11 mouse cellular contexts compared by ENCODE assay signal in genomic region chr10:42355980-42356379, GRCm38 (mm10).
DNase-seq lines count a peak whose midpoint lies in the region; ATAC-seq and TF ChIP-seq lines count a peak whose summit lies in the region.
"Had no signal": no experiment of that assay in that cellular context is flagged by ENCODE, and none has a peak within 500 bp of the region (broad histone marks: within the 10 kb centered on the region; RNA-seq: fewer than 3 reads in every experiment).

No protein-coding gene starts in this region.

- no peak for TF ChIP-seq POLR2A in liver, adult 2 months (IDR thresholded peaks at IDR 0.05; ENCODE audit: extremely low read depth, insufficient read depth, low read length)

- TF ChIP-seq CTCF in liver, adult 2 months (IDR thresholded peaks at IDR 0.05; ENCODE audit: low read depth, low read length) = peak; percentile 53

- 0 out of 2 replicates have a peak, but pooled peaks cover 3% of the 10 kb centered on the region for H3K36me3 ChIP-seq in liver, adult 2 months (ENCODE audit: control insufficient read depth, insufficient read depth, low read length)
- H3K36me3 ChIP-seq in liver, embryonic 12.5 days = no peaks in the 10 kb centered on the region
- no peaks in the 10 kb centered on the region for H3K36me3 ChIP-seq in kidney, embryonic 15.5 days
- H3K36me3 ChIP-seq: embryonic facial prominence, embryonic 13.5 days; limb, embryonic 15.5 days had no signal

- no peak overlapping the region for H3K4me2 ChIP-seq in liver, embryonic 12.5 days
- H3K4me2 ChIP-seq in kidney, embryonic 15.5 days = no peak overlapping the region
- H3K4me2 ChIP-seq: embryonic facial prominence, embryonic 13.5 days; limb, embryonic 15.5 days had no signal

- H3K79me2 ChIP-seq in liver, adult 2 months (ENCODE audit: control insufficient read depth, insufficient read depth, low read length) = no peaks in the 10 kb centered on the region

- no peaks in the 10 kb centered on the region for H3K9me3 ChIP-seq in liver, embryonic 12.5 days (replicated peaks)
- no peaks in the 10 kb centered on the region for H3K9me3 ChIP-seq in kidney, embryonic 15.5 days (replicated peaks)
- H3K9me3 ChIP-seq: embryonic facial prominence, embryonic 13.5 days; limb, embryonic 15.5 days had no signal

- H3K27ac ChIP-seq in liver, adult 2 months (replicated peaks; ENCODE audit: insufficient read depth, low read depth, low read length) = no peak overlapping the region
- no peak overlapping the region for H3K27ac ChIP-seq in liver, embryonic 12.5 days
- no peak overlapping the region for H3K27ac ChIP-seq in kidney, embryonic 15.5 days
- H3K27ac ChIP-seq: embryonic facial prominence, embryonic 13.5 days; limb, embryonic 15.5 days had no signal

- no peak overlapping the region for H3K4me3 ChIP-seq in liver, adult 2 months (ENCODE audit: insufficient read depth, low read depth, low read length)
- H3K4me3 ChIP-seq in liver, embryonic 12.5 days = no peak overlapping the region
- no peak overlapping the region for H3K4me3 ChIP-seq in kidney, embryonic 15.5 days (replicated peaks)
- H3K4me3 ChIP-seq: embryonic facial prominence, embryonic 13.5 days; limb, embryonic 15.5 days had no signal

- DNase-seq in adrenal gland, postnatal 14 days = peak; percentile 14
- DNase-seq in adrenal gland, postnatal 10 days = no peak
- peak; percentile 10 for DNase-seq in liver, adult 2 months (ENCODE audit: extremely low read depth, low read depth, low spot score)
- DNase-seq in brain, adult 2 months (ENCODE audit: low read depth, low spot score) = peak; percentile 15
- peak; percentile 62 for DNase-seq in retina, embryonic 14.5 days (ENCODE audit: low spot score)
- DNase-seq in gastrocnemius, adult 8-10 months (ENCODE audit: low spot score in 2 of 2) = no peak
- DNase-seq: heart, postnatal 10 days had no signal

- no peaks in the 10 kb centered on the region for H3K4me1 ChIP-seq in liver, adult 2 months (ENCODE audit: control insufficient read depth, insufficient read depth, low read length)
- peaks cover 4% of the 10 kb centered on the region for H3K4me1 ChIP-seq in liver, embryonic 12.5 days
- H3K4me1 ChIP-seq in kidney, embryonic 15.5 days = no peaks in the 10 kb centered on the region
- H3K4me1 ChIP-seq: embryonic facial prominence, embryonic 13.5 days; limb, embryonic 15.5 days had no signal

- no peaks in the 10 kb centered on the region for H3K27me3 ChIP-seq in liver, adult 2 months (ENCODE audit: control insufficient read depth, insufficient read depth, low read length)
- H3K27me3 ChIP-seq in liver, embryonic 12.5 days (replicated peaks) = no peaks in the 10 kb centered on the region
- no peaks in the 10 kb centered on the region for H3K27me3 ChIP-seq in kidney, embryonic 15.5 days
- H3K27me3 ChIP-seq: embryonic facial prominence, embryonic 13.5 days; limb, embryonic 15.5 days had no signal

- WGBS in liver, adult 2 months = 92% methylated on average over 3 of the region's 3 CpGs
- WGBS in liver, embryonic 12.5 days (ENCODE audit: insufficient replicate concordance) = 62% methylated on average over 3 of the region's 3 CpGs
- 65% methylated on average over 3 of the region's 3 CpGs for WGBS in kidney, embryonic 15.5 days

- no peak for ATAC-seq in liver, embryonic 12.5 days
- ATAC-seq in kidney, embryonic 15.5 days (replicated peaks; ENCODE audit: low FRiP score) = no peak

- no peak overlapping the region for H3K9ac ChIP-seq in liver, adult 2 months (ENCODE audit: low read depth, low read length)
- H3K9ac ChIP-seq in liver, embryonic 12.5 days = no peak overlapping the region
- H3K9ac ChIP-seq in kidney, embryonic 15.5 days = no peak overlapping the region
- H3K9ac ChIP-seq: embryonic facial prominence, embryonic 13.5 days; limb, embryonic 15.5 days had no signal

Comparison
In these comparisons a context has a peak if more than half of its experiments do, and no peak if none do; other contexts are left out.
1. DNase-seq: peak in adrenal gland, postnatal 14 days (single experiment), liver, adult 2 months (single experiment), brain, adult 2 months (single experiment) and retina, embryonic 14.5 days (single experiment); none in adrenal gland, postnatal 10 days (single experiment) and gastrocnemius, adult 8-10 months (0 of 2).